23 mouse cellular contexts compared by ENCODE assay signal in genomic region chr2:61250068-61250800, GRCm38 (mm10).
DNase-seq lines count a peak whose midpoint lies in the region; ATAC-seq and TF ChIP-seq lines count a peak whose summit lies in the region.
"Had no signal": no experiment of that assay in that cellular context is flagged by ENCODE, and none has a peak within 500 bp of the region (broad histone marks: within the 10 kb centered on the region; RNA-seq: fewer than 3 reads in every experiment).

No protein-coding gene starts in this region.

- WGBS in forebrain, embryonic 11.5 days = 53% methylated on average over 9 of the region's 9 CpGs
- 31% methylated on average over 9 of the region's 9 CpGs for WGBS in forebrain, embryonic 16.5 days
- 56% methylated on average over 9 of the region's 9 CpGs for WGBS in limb, embryonic 14.5 days
- 80% methylated on average over 9 of the region's 9 CpGs for WGBS in limb, embryonic 10.5 days

- no peak overlapping the region for H3ac ChIP-seq in myocyte (ENCODE audit: control insufficient read depth, insufficient read length)

- no peak overlapping the region for H3K27ac ChIP-seq in forebrain, embryonic 11.5 days (ENCODE audit: low read depth, low read length)
- H3K27ac ChIP-seq in forebrain, embryonic 16.5 days (ENCODE audit: low read length) = no peak overlapping the region
- H3K27ac ChIP-seq in limb, embryonic 14.5 days (replicated peaks; ENCODE audit: low read depth, low read length) = no peak overlapping the region
- H3K27ac ChIP-seq in limb, embryonic 10.5 days = no peak overlapping the region
- H3K27ac ChIP-seq: embryonic facial prominence, embryonic 13.5 days; heart, embryonic 10.5 days; hindbrain, embryonic 12.5 days; kidney, embryonic 15.5 days; limb, embryonic 15.5 days; midbrain, embryonic 10.5 days; stomach, embryonic 15.5 days had no signal

- no peaks in the 10 kb centered on the region; the same call in 1 of the 2 replicates for H3K27me3 ChIP-seq in forebrain, embryonic 11.5 days (ENCODE audit: control insufficient read depth, insufficient read depth, low read length)
- H3K27me3 ChIP-seq in forebrain, embryonic 16.5 days (replicated peaks; ENCODE audit: control insufficient read depth, insufficient read depth, low read length) = no peaks in the 10 kb centered on the region; the same call in 1 of the 2 replicates
- H3K27me3 ChIP-seq in limb, embryonic 14.5 days (ENCODE audit: control insufficient read depth, insufficient read depth, low read length) = no peaks in the 10 kb centered on the region
- H3K27me3 ChIP-seq in limb, embryonic 10.5 days (ENCODE audit: low read depth, poor library complexity, severe bottlenecking) = no peaks in the 10 kb centered on the region
- H3K27me3 ChIP-seq in myocyte (ENCODE audit: control insufficient read depth, insufficient read depth, insufficient read length) = no peaks in the 10 kb centered on the region
- H3K27me3 ChIP-seq: embryonic facial prominence, embryonic 13.5 days; hindbrain, embryonic 12.5 days; kidney, embryonic 15.5 days; limb, embryonic 15.5 days; stomach, embryonic 15.5 days had no signal

- no peak for DNase-seq in forebrain, embryonic 11.5 days (ENCODE audit: low spot score)
- DNase-seq in limb, embryonic 14.5 days (ENCODE audit: low spot score) = peak; percentile 18
- DNase-seq in limb, embryonic 10.5 days (ENCODE audit: low spot score) = no peak
- peak; percentile 91 for DNase-seq in Muller cell, postnatal 12 days (ENCODE audit: inconsistent ontology term)
- DNase-seq in cerebellum, postnatal 10 days = no peak
- DNase-seq in thymus, postnatal 4 days = no peak
- DNase-seq: adrenal gland, postnatal 25 days; cerebellum, adult 11 months; cerebellum, adult 9-11 months; kidney, adult 11 months; kidney, postnatal 36 days; thymus, adult 18-20 months; thymus, postnatal 36 days had no signal

- H3K9ac ChIP-seq in forebrain, embryonic 11.5 days (ENCODE audit: low read length) = no peak overlapping the region
- no peak overlapping the region for H3K9ac ChIP-seq in forebrain, embryonic 16.5 days (replicated peaks; ENCODE audit: low read depth, low read length)
- no peak overlapping the region for H3K9ac ChIP-seq in limb, embryonic 14.5 days (ENCODE audit: low read depth, low read length, severe bottlenecking)
- H3K9ac ChIP-seq: embryonic facial prominence, embryonic 13.5 days; hindbrain, embryonic 12.5 days; kidney, embryonic 15.5 days; limb, embryonic 15.5 days; stomach, embryonic 15.5 days had no signal

- H3K79me2 ChIP-seq in myocyte (ENCODE audit: control insufficient read depth, insufficient read depth) = no peaks in the 10 kb centered on the region

- H3K36me3 ChIP-seq in forebrain, embryonic 11.5 days (ENCODE audit: control insufficient read depth, insufficient read depth, low read length) = no peaks in the 10 kb centered on the region
- no peaks in the 10 kb centered on the region for H3K36me3 ChIP-seq in forebrain, embryonic 16.5 days (ENCODE audit: control insufficient read depth, insufficient read depth)
- no peaks in the 10 kb centered on the region for H3K36me3 ChIP-seq in limb, embryonic 14.5 days (ENCODE audit: control insufficient read depth, insufficient read depth, low read length)
- no peaks in the 10 kb centered on the region for H3K36me3 ChIP-seq in limb, embryonic 10.5 days
- no peaks in the 10 kb centered on the region for H3K36me3 ChIP-seq in myocyte (ENCODE audit: control insufficient read depth, insufficient read depth)
- H3K36me3 ChIP-seq: embryonic facial prominence, embryonic 13.5 days; heart, embryonic 10.5 days; hindbrain, embryonic 12.5 days; kidney, embryonic 15.5 days; limb, embryonic 15.5 days; midbrain, embryonic 10.5 days; stomach, embryonic 15.5 days had no signal

- peak; percentile 46; the same call in 1 of the 2 replicates for ATAC-seq in forebrain, embryonic 11.5 days (replicated peaks; ENCODE audit: low FRiP score)
- no peak for ATAC-seq in forebrain, embryonic 16.5 days
- ATAC-seq in limb, embryonic 14.5 days (ENCODE audit: low FRiP score, low read depth) = no peak
- ATAC-seq: lung, postnatal 0 days had no signal

- no peaks in the 10 kb centered on the region for H3K9me3 ChIP-seq in forebrain, embryonic 11.5 days (ENCODE audit: control insufficient read depth, low read length)
- H3K9me3 ChIP-seq in forebrain, embryonic 16.5 days (ENCODE audit: control insufficient read depth, low read length) = no peaks in the 10 kb centered on the region
- no peaks in the 10 kb centered on the region for H3K9me3 ChIP-seq in limb, embryonic 14.5 days (ENCODE audit: control insufficient read depth, low read length)
- no peaks in the 10 kb centered on the region for H3K9me3 ChIP-seq in limb, embryonic 10.5 days (replicated peaks)
- H3K9me3 ChIP-seq: embryonic facial prominence, embryonic 13.5 days; heart, embryonic 10.5 days; hindbrain, embryonic 12.5 days; kidney, embryonic 15.5 days; limb, embryonic 15.5 days; midbrain, embryonic 10.5 days; stomach, embryonic 15.5 days had no signal

- H3K4me3 ChIP-seq in forebrain, embryonic 11.5 days (ENCODE audit: low read depth, low read length) = no peak overlapping the region
- no peak overlapping the region for H3K4me3 ChIP-seq in forebrain, embryonic 16.5 days (replicated peaks; ENCODE audit: low read length)
- no peak overlapping the region for H3K4me3 ChIP-seq in limb, embryonic 14.5 days (replicated peaks; ENCODE audit: low read length)
- no peak overlapping the region for H3K4me3 ChIP-seq in limb, embryonic 10.5 days
- H3K4me3 ChIP-seq in myocyte = no peak overlapping the region
- H3K4me3 ChIP-seq: embryonic facial prominence, embryonic 13.5 days; heart, embryonic 10.5 days; hindbrain, embryonic 12.5 days; kidney, embryonic 15.5 days; limb, embryonic 15.5 days; midbrain, embryonic 10.5 days; stomach, embryonic 15.5 days had no signal

- H3K4me1 ChIP-seq in forebrain, embryonic 11.5 days (replicated peaks; ENCODE audit: control insufficient read depth, insufficient read depth, low read length) = no peaks in the 10 kb centered on the region; the same call in 1 of the 2 replicates
- no peaks in the 10 kb centered on the region for H3K4me1 ChIP-seq in forebrain, embryonic 16.5 days (replicated peaks; ENCODE audit: control insufficient read depth, insufficient read depth, low read length)
- H3K4me1 ChIP-seq in limb, embryonic 14.5 days (ENCODE audit: control insufficient read depth, insufficient read depth, low read length) = no peaks in the 10 kb centered on the region; the same call in 1 of the 2 replicates
- peaks cover 32% of the 10 kb centered on the region for H3K4me1 ChIP-seq in limb, embryonic 10.5 days
- H3K4me1 ChIP-seq: limb, embryonic 15.5 days had no signal

- no peak overlapping the region for H3K4me2 ChIP-seq in forebrain, embryonic 11.5 days (ENCODE audit: low read depth, low read length, severe bottlenecking)
- no peak overlapping the region for H3K4me2 ChIP-seq in forebrain, embryonic 16.5 days (ENCODE audit: low read length)
- no peak overlapping the region for H3K4me2 ChIP-seq in limb, embryonic 14.5 days (replicated peaks; ENCODE audit: low read depth, low read length, severe bottlenecking)
- H3K4me2 ChIP-seq in myocyte (ENCODE audit: low read depth) = no peak overlapping the region
- H3K4me2 ChIP-seq: embryonic facial prominence, embryonic 13.5 days; hindbrain, embryonic 12.5 days; kidney, embryonic 15.5 days; limb, embryonic 15.5 days; stomach, embryonic 15.5 days had no signal

- no peak for TF ChIP-seq POLR2A in limb, embryonic 14.5 days (IDR thresholded peaks at IDR 0.05; ENCODE audit: borderline replicate concordance, extremely low read depth, insufficient read depth, insufficient read length)
- TF ChIP-seq POLR2A in myocyte (IDR thresholded peaks at IDR 0.05; ENCODE audit: insufficient read length, low read depth) = no peak

TF ChIP-seq in myocyte, 11 proteins besides CTCF, POLR2A, EP300 and RAD21:
- TF ChIP-seq POLR2AphosphoS2 (IDR thresholded peaks at IDR 0.05; ENCODE audit: insufficient read length, low read depth) (no peak), TCF3 (IDR thresholded peaks at IDR 0.05; ENCODE audit: insufficient read length, low read depth) (no peak), MYOG (IDR thresholded peaks at IDR 0.05; ENCODE audit: control insufficient read depth in 1 of 3, insufficient read depth in 1 of 3, insufficient read length in 2 of 3, low read depth in 2 of 3) (no peak), CEBPB (IDR thresholded peaks at IDR 0.05; ENCODE audit: insufficient read depth, poor library complexity, severe bottlenecking) (peak; percentile 67)
TF ChIP-seq in myocyte: peak in this region for 1.

Comparison
In these comparisons a context has a peak if more than half of its experiments do, and no peak if none do; other contexts are left out.
1. DNase-seq: peak in limb, embryonic 14.5 days (single experiment) and Muller cell, postnatal 12 days (single experiment); none in forebrain, embryonic 11.5 days (single experiment), limb, embryonic 10.5 days (single experiment), cerebellum, postnatal 10 days (0 of 2) and thymus, postnatal 4 days (single experiment).